Mouse (Mus musculus) kidney, embryonic 14.5 days (tissue): Measurements from ENCODE around the gene Asb1. TPM values are rescaled to one million over a fixed set of nuclear protein-coding genes. Genes with fewer than 3 reads are reported as not detected.
A peak's percentile ranks its signal among the peaks of the same experiment; 100 is the strongest.

ENCODE experiments used
- ATAC-seq: fragments of 200-750 bp; cut with Nextera tagmentation; 2 replicates; pipeline ENCODE4 v1.8.0; 2017; ENCODE audit warnings: moderate number of reproducible peaks, mild to moderate bottlenecking, moderate TSS enrichment, moderate library complexity; ENCODE audit not compliant: low FRiP score, low TSS enrichment
- H3K27ac ChIP-seq: fragments of 300-500 bp; sonication (generic); 2 replicates; pipeline ENCODE4 v1.5.1; 2014; ENCODE audit warnings: low read depth, mild to moderate bottlenecking, low read length, moderate library complexity, mixed read lengths
- H3K27me3 ChIP-seq: fragments of 300-500 bp; sonication (generic); 2 replicates; pipeline ENCODE4 v1.6.1; 2014; ENCODE audit warnings: mild to moderate bottlenecking, low read length; ENCODE audit not compliant: control insufficient read depth, insufficient read depth
- H3K36me3 ChIP-seq: fragments of 300-500 bp; sonication (generic); 2 replicates; pipeline ENCODE4 v1.6.1; 2014; ENCODE audit warnings: low read length, mixed read lengths; ENCODE audit not compliant: control insufficient read depth, insufficient read depth
- H3K4me1 ChIP-seq: fragments of 300-500 bp; sonication (generic); 2 replicates; pipeline ENCODE4 v1.6.1; 2014; ENCODE audit warnings: low read length, mixed read lengths; ENCODE audit not compliant: control insufficient read depth, insufficient read depth
- H3K4me2 ChIP-seq: fragments of 300-500 bp; sonication (generic); replicated peaks from 2 replicates; pipeline ENCODE4 v1.6.1; 2014; ENCODE audit warnings: low read depth, mild to moderate bottlenecking, low read length
- H3K4me3 ChIP-seq: fragments of 300-500 bp; sonication (generic); 2 replicates; pipeline ENCODE4 v1.5.1; 2014; ENCODE audit warnings: mild to moderate bottlenecking, low read length
- H3K9ac ChIP-seq: fragments of 300-500 bp; sonication (generic); 2 replicates; pipeline ENCODE4 v1.6.1; 2014; ENCODE audit warnings: low read depth, mild to moderate bottlenecking, low read length, moderate library complexity
- H3K9me3 ChIP-seq: fragments of 300-500 bp; sonication (generic); 2 replicates; pipeline ENCODE4 v1.6.1; 2016; ENCODE audit warnings: low read length; ENCODE audit not compliant: control insufficient read depth
- WGBS: fragments of 180-500 bp; shearing (Covaris S2); extraction: QIAGEN DNeasy Blood & Tissue Kit; methylation state at CpG from one replicate; pipeline ENCODE4 v1.1.7; 2014; 5-methylcytosine and 5-hydroxymethylcytosine counted together
- polyA plus RNA-seq: library from polyadenylated mRNA; unstranded; fragments of >200 nt; fragmentation: Nextera tagmentation; extraction: Ambion mirVana; gene quantifications from 2 replicates; pipeline ENCODE4 v1.2.1, GENCODE M21; 2014

Asb1 gene
- polyA plus RNA-seq, 1 experiment from 2014 or later = 5.9 TPM

- ATAC-seq = peak; percentile 78; the same call in 1 of the 2 replicates
- Histone ChIP-seq H3K9me3 (no peaks in the 10 kb centered on the region), H3K4me1 (no peaks in the 10 kb centered on the region), H3K9ac (no peak overlapping the region), H3K36me3 (peaks cover 47% of the 10 kb centered on the region), H3K27me3 (no peaks in the 10 kb centered on the region), H3K27ac (no peak overlapping the region), H3K4me3 (no peak overlapping the region), H3K4me2 (no peak overlapping the region)
- WGBS = 12% methylated on average over 10 of the region's 10 CpGs
Observed at GRCm38 (mm10) chr1:91523759-91524158, 16.6 kb upstream of the Asb1 start.

GRCm38 (mm10) chr1:91525838-91526237, 14.5 kb upstream of the Asb1 start:
- no peak for ATAC-seq
- H3K4me3 ChIP-seq = no peak overlapping the region
- no peak overlapping the region for H3K9ac ChIP-seq
- WGBS = 90% methylated on average over 14 of the region's 14 CpGs
- H3K27ac ChIP-seq = no peak overlapping the region
- H3K9me3 ChIP-seq = no peaks in the 10 kb centered on the region
- no peaks in the 10 kb centered on the region for H3K27me3 ChIP-seq
- no peak overlapping the region for H3K4me2 ChIP-seq
- H3K36me3 ChIP-seq = peaks cover 41% of the 10 kb centered on the region
- H3K4me1 ChIP-seq = no peaks in the 10 kb centered on the region

GRCm38 (mm10) chr1:91530166-91530565, 10.2 kb upstream of the Asb1 start:
- Histone ChIP-seq H3K27ac (no peak overlapping the region), H3K36me3 (peaks cover 25% of the 10 kb centered on the region), H3K4me1 (no peaks in the 10 kb centered on the region), H3K4me3 (no peak overlapping the region), H3K4me2 (no peak overlapping the region), H3K9ac (no peak overlapping the region), H3K9me3 (no peaks in the 10 kb centered on the region), H3K27me3 (no peaks in the 10 kb centered on the region)
- ATAC-seq = no peak
- 92% methylated on average over 9 of the region's 9 CpGs for WGBS

GRCm38 (mm10) chr1:91532243-91532642, 8.1 kb upstream of the Asb1 start:
- Histone ChIP-seq H3K9me3 (no peaks in the 10 kb centered on the region), H3K27me3 (no peaks in the 10 kb centered on the region; the same call in 1 of the 2 replicates), H3K9ac (no peak overlapping the region), H3K4me1 (no peaks in the 10 kb centered on the region), H3K36me3 (peaks cover 11% of the 10 kb centered on the region), H3K27ac (no peak overlapping the region), H3K4me3 (no peak overlapping the region), H3K4me2 (no peak overlapping the region)
- 85% methylated on average over 4 of the region's 4 CpGs for WGBS
- no peak for ATAC-seq

- Histone ChIP-seq H3K9ac (no peak overlapping the region), H3K27me3 (peaks cover 4% of the 10 kb centered on the region), H3K4me3 (no peak overlapping the region), H3K4me1 (no peaks in the 10 kb centered on the region), H3K9me3 (no peaks in the 10 kb centered on the region), H3K36me3 (peaks cover 4% of the 10 kb centered on the region), H3K4me2 (no peak overlapping the region), H3K27ac (no peak overlapping the region)
- no peak for ATAC-seq
- 90% methylated on average over 5 of the region's 5 CpGs for WGBS
Observed at GRCm38 (mm10) chr1:91532892-91533291, 7.5 kb upstream of the Asb1 start.

- H3K4me2 ChIP-seq = no peak overlapping the region
- 50% methylated on average over 2 of the region's 2 CpGs for WGBS
- ATAC-seq = no peak
Observed at GRCm38 (mm10) chr1:91533483-91533882, 6.9 kb upstream of the Asb1 start.

GRCm38 (mm10) chr1:91533961-91534723, 6.2 kb upstream of the Asb1 start:
- Histone ChIP-seq H3K36me3 (no peaks in the 10 kb centered on the region; the same call in 1 of the 2 replicates), H3K4me2 (no peak overlapping the region), H3K4me1 (no peaks in the 10 kb centered on the region), H3K27ac (no peak overlapping the region), H3K9ac (no peak overlapping the region), H3K27me3 (peaks cover 5% of the 10 kb centered on the region), H3K9me3 (no peaks in the 10 kb centered on the region), H3K4me3 (no peak overlapping the region)
- WGBS = 79% methylated on average over 19 of the region's 19 CpGs
- no peak for ATAC-seq

More at GRCm38 (mm10) chr1:91533483-91533882, 6.9 kb upstream of the Asb1 start:
- Histone ChIP-seq H3K9me3 (no peaks in the 10 kb centered on the region), H3K4me1 (no peaks in the 10 kb centered on the region), H3K27me3 (peaks cover 5% of the 10 kb centered on the region), H3K36me3 (no peaks in the 10 kb centered on the region; the same call in 1 of the 2 replicates), H3K9ac (no peak overlapping the region), H3K4me3 (no peak overlapping the region), H3K27ac (no peak overlapping the region)

- Histone ChIP-seq H3K9me3 (no peaks in the 10 kb centered on the region), H3K9ac (no peak overlapping the region), H3K36me3 (no peaks in the 10 kb centered on the region), H3K4me1 (peaks cover 8% of the 10 kb centered on the region; the same call in 1 of the 2 replicates), H3K4me2 (no peak overlapping the region), H3K27ac (no peak overlapping the region), H3K4me3 (no peak overlapping the region), H3K27me3 (peaks cover 11% of the 10 kb centered on the region)
- no peak for ATAC-seq
- 31% methylated on average over 22 of the region's 22 CpGs for WGBS
Observed at GRCm38 (mm10) chr1:91537786-91538569, 2.4 kb upstream of the Asb1 start.

GRCm38 (mm10) chr1:91538570-91538929, 1.8 kb upstream of the Asb1 start:
- Histone ChIP-seq H3K27me3 (peaks cover 11% of the 10 kb centered on the region), H3K4me2 (no peak overlapping the region), H3K4me3 (no peak overlapping the region), H3K36me3 (no peaks in the 10 kb centered on the region), H3K9ac (no peak overlapping the region), H3K9me3 (no peaks in the 10 kb centered on the region), H3K27ac (no peak overlapping the region), H3K4me1 (peaks cover 8% of the 10 kb centered on the region; the same call in 1 of the 2 replicates)
- no peak for ATAC-seq
- 57% methylated on average over 1 of the region's 1 CpGs for WGBS
